Mouse (Mus musculus) bone marrow, adult 2 months (tissue): ENCODE data around the gene Tff1.

Experiments used
- CTCF ChIP-seq: fragments of 200-500 bp; IDR thresholded peaks from 2 replicates; pipeline ENCODE4 v1.5.1; 2011; ENCODE audit warnings: low read length, control low read depth; ENCODE audit not compliant: control insufficient read depth, insufficient read depth
- POLR2A ChIP-seq: fragments of 200-500 bp; IDR thresholded peaks from 2 replicates; pipeline ENCODE4 v1.6.1; 2011; ENCODE audit warnings: low read depth, mild to moderate bottlenecking, control low read depth, low read length, borderline replicate concordance; ENCODE audit not compliant: control insufficient read depth

DNA sequence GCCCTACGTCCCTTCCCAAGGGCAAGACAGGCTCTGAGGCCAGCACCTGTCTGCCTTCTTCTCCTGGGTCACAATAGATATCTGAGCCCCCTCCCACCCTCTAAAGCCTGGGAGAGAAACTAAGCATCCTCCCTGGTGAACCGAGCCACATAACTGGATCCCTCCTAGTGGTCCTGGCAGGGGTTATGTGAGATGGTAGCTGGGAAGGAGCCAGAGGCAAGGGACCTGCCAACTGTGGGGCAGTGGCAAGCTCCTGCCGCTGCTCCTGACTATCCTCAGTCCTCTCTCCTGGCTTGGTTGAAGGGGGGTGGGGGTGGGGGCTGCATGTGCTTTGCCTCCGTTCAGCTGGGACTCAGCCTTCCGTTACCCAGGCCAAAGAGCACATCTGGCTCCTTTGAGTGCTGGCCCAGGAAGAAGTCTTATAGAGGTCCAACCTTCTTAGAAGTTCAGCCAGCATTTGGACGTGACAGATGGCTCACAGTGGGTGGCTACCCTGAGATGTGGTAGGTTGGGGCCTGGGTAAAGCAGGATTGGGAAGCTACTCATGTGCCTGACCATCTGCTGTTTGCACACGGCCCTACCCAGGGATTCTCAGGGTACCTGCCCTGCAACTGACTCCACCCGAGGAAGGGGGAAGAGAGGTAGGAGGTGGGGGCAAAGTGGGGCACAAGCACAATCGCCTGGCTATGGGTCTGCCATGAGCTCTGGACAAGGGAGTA is 39.4 kb downstream of the Tff1 start:
- TF ChIP-seq CTCF (no peak), POLR2A (no peak)
